Mouse (Mus musculus) testis, adult 2 months (tissue): ENCODE data around the gene Arl4c.

ENCODE experiments used
- CTCF ChIP-seq: fragments of 200-500 bp; IDR thresholded peaks from 2 replicates; pipeline ENCODE4 v1.5.1; 2012; ENCODE audit warnings: low read depth, mild to moderate bottlenecking, inconsistent platforms, low read length, moderate library complexity; ENCODE audit not compliant: control insufficient read depth, insufficient read depth, insufficient replicate concordance
- POLR2A ChIP-seq: fragments of 200-500 bp; IDR thresholded peaks from 2 replicates; pipeline ENCODE4 v1.6.1; 2012; ENCODE audit warnings: low read depth, mild to moderate bottlenecking, inconsistent platforms, low read length, moderate library complexity; ENCODE audit not compliant: control insufficient read depth

GRCm38 (mm10) chr1:88708646-88709305 is 6.8 kb upstream of the Arl4c start:
- TF ChIP-seq CTCF (no peak), POLR2A (no peak)
